Comparison of ENCODE assay signal across 17 mouse cellular contexts in the genomic region with DNA sequence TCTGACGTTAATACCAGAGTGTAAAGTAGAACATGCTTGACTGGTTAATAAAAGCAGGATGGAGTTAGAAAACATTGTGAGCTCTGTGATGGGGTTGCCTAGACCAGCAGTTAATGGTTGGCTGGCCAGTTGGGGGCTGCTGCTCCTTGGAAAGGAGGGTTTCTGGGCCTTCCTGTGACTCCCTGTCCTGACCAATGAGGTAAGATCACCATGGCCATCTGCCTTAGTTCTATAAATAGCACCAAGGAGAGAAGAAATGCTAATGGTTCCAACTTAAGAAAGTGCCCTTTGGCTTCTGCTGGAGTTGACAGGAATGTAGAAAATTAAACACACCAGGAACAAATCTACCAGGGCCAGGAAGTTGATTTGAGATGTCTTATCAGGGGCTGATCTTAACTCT. TPM values are rescaled to one million over a fixed set of nuclear protein-coding genes. Genes with fewer than 3 reads are reported as not detected.
DNase-seq lines count a peak whose midpoint lies in the region; ATAC-seq and TF ChIP-seq lines count a peak whose summit lies in the region.
"Had no signal": no experiment of that assay in that cellular context is flagged by ENCODE, and none has a peak within 500 bp of the region (broad histone marks: within the 10 kb centered on the region; RNA-seq: fewer than 3 reads in every experiment).

No protein-coding gene starts in this region.

- no peaks in the 10 kb centered on the region for H3K36me3 ChIP-seq in heart, embryonic 13.5 days
- H3K36me3 ChIP-seq in embryonic facial prominence, embryonic 13.5 days: 0 out of 2 replicates have a peak, but pooled peaks cover 5% of the 10 kb centered on the region

- H3K9ac ChIP-seq in heart, embryonic 13.5 days: no peak overlapping the region
- no peak overlapping the region for H3K9ac ChIP-seq in embryonic facial prominence, embryonic 13.5 days
- H3K9ac ChIP-seq: forebrain, embryonic 13.5 days; liver, postnatal 0 days had no signal

- peaks cover 18% of the 10 kb centered on the region for H3K4me1 ChIP-seq in cerebellum, adult 2 months (ENCODE audit: control insufficient read depth, insufficient read depth, low read length)
- H3K4me1 ChIP-seq in heart, embryonic 13.5 days: peaks cover 80% of the 10 kb centered on the region
- H3K4me1 ChIP-seq in embryonic facial prominence, embryonic 13.5 days: peaks cover 37% of the 10 kb centered on the region

- no peak for TF ChIP-seq CTCF in cerebellum, adult 2 months (IDR thresholded peaks at IDR 0.05; ENCODE audit: borderline replicate concordance, insufficient read depth, low read depth, low read length)

- WGBS in cerebellum, adult 2 months: 88% methylated on average over 1 of the region's 1 CpGs
- 53% methylated on average over 1 of the region's 1 CpGs for WGBS in heart, embryonic 13.5 days
- 35% methylated on average over 1 of the region's 1 CpGs for WGBS in embryonic facial prominence, embryonic 13.5 days

- no peak overlapping the region for H3K4me2 ChIP-seq in heart, embryonic 13.5 days
- H3K4me2 ChIP-seq in embryonic facial prominence, embryonic 13.5 days: no peak overlapping the region
- H3K4me2 ChIP-seq: forebrain, embryonic 13.5 days; liver, embryonic 11.5 days; midbrain, embryonic 11.5 days had no signal

- no peak overlapping the region for H3K4me3 ChIP-seq in cerebellum, adult 2 months (replicated peaks; ENCODE audit: insufficient read depth, low read depth, low read length)
- H3K4me3 ChIP-seq in heart, embryonic 13.5 days: no peak overlapping the region
- H3K4me3 ChIP-seq in embryonic facial prominence, embryonic 13.5 days: no peak overlapping the region
- H3K4me3 ChIP-seq: erythroblast, embryonic 14.5 days; forebrain, embryonic 13.5 days; left cerebral cortex, adult 2 months had no signal

- H3K9me3 ChIP-seq in heart, embryonic 13.5 days: no peaks in the 10 kb centered on the region
- no peaks in the 10 kb centered on the region for H3K9me3 ChIP-seq in embryonic facial prominence, embryonic 13.5 days
- H3K9me3 ChIP-seq: forebrain, embryonic 13.5 days had no signal

- ATAC-seq in heart, embryonic 13.5 days (ENCODE audit: extremely low read depth, insufficient number of reproducible peaks, low FRiP score, low TSS enrichment): no peak
- ATAC-seq in embryonic facial prominence, embryonic 13.5 days (ENCODE audit: insufficient number of reproducible peaks, insufficient read depth, low FRiP score, low TSS enrichment, low read depth): no peak
- ATAC-seq: forebrain, embryonic 13.5 days; liver, postnatal 0 days had no signal

- DNase-seq in cerebellum, postnatal 10 days: peak; percentile 53 to 60
- no peak for DNase-seq in cerebellum, adult 2 months
- DNase-seq in heart, postnatal 4 days: no peak
- DNase-seq in kidney, adult 8-10 months: peak; percentile 25 to 59
- DNase-seq in kidney, postnatal 25 days: no peak
- DNase-seq in frontal cortex, postnatal 10 days (ENCODE audit: low spot score in 2 of 2): no peak
- DNase-seq: liver, postnatal 0 days; right cerebral cortex, adult 18-20 months; right cerebral cortex, postnatal 4 days; thymus, postnatal 25 days had no signal

- no peak overlapping the region for H3K27ac ChIP-seq in cerebellum, adult 2 months (ENCODE audit: insufficient read depth, low read length)
- H3K27ac ChIP-seq in heart, embryonic 13.5 days (replicated peaks): 0 out of 2 replicates have a peak overlapping the region, but pooled peaks have one; percentile 39
- H3K27ac ChIP-seq in embryonic facial prominence, embryonic 13.5 days: peak overlapping the region; percentile 28
- H3K27ac ChIP-seq: forebrain, embryonic 13.5 days; left cerebral cortex, adult 2 months had no signal

- no peak for TF ChIP-seq POLR2A in cerebellum, adult 2 months (IDR thresholded peaks at IDR 0.05; ENCODE audit: borderline replicate concordance, insufficient read depth, low read length)

- no peaks in the 10 kb centered on the region for H3K27me3 ChIP-seq in cerebellum, adult 2 months (ENCODE audit: control insufficient read depth, insufficient read depth, low read length)
- H3K27me3 ChIP-seq in heart, embryonic 13.5 days (replicated peaks): no peaks in the 10 kb centered on the region
- no peaks in the 10 kb centered on the region for H3K27me3 ChIP-seq in embryonic facial prominence, embryonic 13.5 days
- H3K27me3 ChIP-seq: forebrain, embryonic 13.5 days had no signal

RNA-seq across cellular contexts. Expression of a gene that starts 42.8 kb away (rescaled TPM):
- polyA plus RNA-seq in cerebellum, adult 2 months (2012; rRNA removed): 14.9 and 16.0 TPM in 2 replicates
- 17.4 and 18.4 TPM in 2 replicates for polyA plus RNA-seq in heart, embryonic 13.5 days (2015; fragmentation: Nextera tagmentation; extraction: Ambion mirVana)
- total RNA-seq in heart, postnatal 4 days (2021): 10 to 100 TPM; 23.6 to 25.6 TPM
- polyA plus RNA-seq in embryonic facial prominence, embryonic 13.5 days (2015; fragmentation: Nextera tagmentation; extraction: Ambion mirVana): 17.4 and 19.7 TPM in 2 replicates

Comparison
In these comparisons a context has a peak if more than half of its experiments do, and no peak if none do; other contexts are left out.
1. DNase-seq: peak in cerebellum, postnatal 10 days (2 of 2) and kidney, adult 8-10 months (2 of 2); none in cerebellum, adult 2 months (0 of 2), heart, postnatal 4 days (single experiment), kidney, postnatal 25 days (0 of 2) and frontal cortex, postnatal 10 days (0 of 2).